Mouse (Mus musculus): Measurements from ENCODE around the gene Lrfn3. TPM values are rescaled to one million over a fixed set of nuclear protein-coding genes. Genes with fewer than 3 reads are reported as not detected.
A peak's percentile ranks its signal among the peaks of the same experiment; 100 is the strongest.

Lrfn3 gene
- polyA plus RNA-seq, 1 experiment from 2014 or later = 5.3 TPM

DNA sequence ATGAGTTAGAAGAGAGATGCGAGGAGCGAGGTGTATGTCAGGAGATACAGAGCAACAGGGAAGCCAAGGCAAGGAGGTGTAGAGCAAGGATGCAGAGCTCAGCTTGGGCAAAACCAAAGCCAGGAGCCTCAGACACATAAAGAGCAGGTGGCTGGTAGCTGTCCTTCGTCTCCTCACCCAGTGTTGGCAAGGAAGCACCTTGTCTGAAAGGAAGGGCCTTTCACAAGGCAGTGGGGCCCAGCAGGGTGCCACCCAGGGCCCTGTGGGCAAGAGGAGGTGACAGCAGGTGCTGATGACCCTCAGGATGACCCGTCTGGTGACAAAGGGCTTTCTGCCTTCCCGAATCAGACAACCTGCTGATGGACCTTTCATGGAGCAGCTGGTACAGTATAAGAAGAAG is 28.0 kb downstream of the Lrfn3 start:
- DNase-seq (ENCODE audit: low spot score) = no peak
- 57% methylated on average over 5 of the region's 5 CpGs for WGBS
- no peaks in the 10 kb centered on the region; the same call in 1 of the 2 replicates for H3K4me1 ChIP-seq (replicated peaks; ENCODE audit: control insufficient read depth, insufficient read depth, low read length)
- H3K36me3 ChIP-seq (ENCODE audit: control insufficient read depth, insufficient read depth, low read length) = no peaks in the 10 kb centered on the region
- no peak overlapping the region for H3K9ac ChIP-seq (ENCODE audit: low read depth, low read length)
- H3K4me2 ChIP-seq (replicated peaks; ENCODE audit: low read depth, low read length) = no peak overlapping the region
- H3K27me3 ChIP-seq (ENCODE audit: control insufficient read depth, insufficient read depth, low read length) = peaks cover 4% of the 10 kb centered on the region
- H3K4me3 ChIP-seq (ENCODE audit: low read depth, low read length) = no peak overlapping the region
- no peaks in the 10 kb centered on the region for H3K9me3 ChIP-seq (ENCODE audit: control insufficient read depth, low read length)
- no peak overlapping the region for H3K27ac ChIP-seq (ENCODE audit: low read depth, low read length)
- no peak for ATAC-seq (ENCODE audit: low FRiP score)

DNA sequence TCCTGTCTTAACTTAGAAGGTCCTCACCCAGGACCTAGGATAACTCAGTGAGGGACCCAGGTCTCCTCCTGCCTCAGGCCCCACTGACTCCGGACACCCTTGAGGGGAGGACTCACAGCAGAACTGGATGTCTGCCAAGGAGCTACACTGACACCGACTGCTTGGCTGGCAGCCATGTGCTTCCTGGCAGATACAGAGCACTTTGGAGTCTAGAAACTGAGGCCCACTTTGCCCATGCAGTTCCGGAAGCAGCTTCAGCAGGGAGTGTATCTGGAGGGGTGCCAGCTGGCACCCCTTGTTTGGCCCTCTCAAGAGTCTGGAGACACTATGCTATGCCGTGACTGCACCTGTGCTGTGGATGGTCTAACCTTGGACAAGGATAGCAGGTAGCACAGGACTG is 29.1 kb downstream of the Lrfn3 start:
- Histone ChIP-seq H3K9me3 (ENCODE audit: control insufficient read depth, low read length) (no peaks in the 10 kb centered on the region), H3K27ac (ENCODE audit: low read depth, low read length) (no peak overlapping the region), H3K36me3 (ENCODE audit: control insufficient read depth, insufficient read depth, low read length) (no peaks in the 10 kb centered on the region), H3K4me1 (replicated peaks; ENCODE audit: control insufficient read depth, insufficient read depth, low read length) (no peaks in the 10 kb centered on the region; the same call in 1 of the 2 replicates), H3K27me3 (ENCODE audit: control insufficient read depth, insufficient read depth, low read length) (peaks cover 4% of the 10 kb centered on the region), H3K9ac (ENCODE audit: low read depth, low read length) (no peak overlapping the region), H3K4me2 (replicated peaks; ENCODE audit: low read depth, low read length) (no peak overlapping the region), H3K4me3 (ENCODE audit: low read depth, low read length) (no peak overlapping the region)
- WGBS = 84% methylated on average over 4 of the region's 4 CpGs
- no peak for ATAC-seq (ENCODE audit: low FRiP score)
- DNase-seq (ENCODE audit: low spot score) = no peak

DNA sequence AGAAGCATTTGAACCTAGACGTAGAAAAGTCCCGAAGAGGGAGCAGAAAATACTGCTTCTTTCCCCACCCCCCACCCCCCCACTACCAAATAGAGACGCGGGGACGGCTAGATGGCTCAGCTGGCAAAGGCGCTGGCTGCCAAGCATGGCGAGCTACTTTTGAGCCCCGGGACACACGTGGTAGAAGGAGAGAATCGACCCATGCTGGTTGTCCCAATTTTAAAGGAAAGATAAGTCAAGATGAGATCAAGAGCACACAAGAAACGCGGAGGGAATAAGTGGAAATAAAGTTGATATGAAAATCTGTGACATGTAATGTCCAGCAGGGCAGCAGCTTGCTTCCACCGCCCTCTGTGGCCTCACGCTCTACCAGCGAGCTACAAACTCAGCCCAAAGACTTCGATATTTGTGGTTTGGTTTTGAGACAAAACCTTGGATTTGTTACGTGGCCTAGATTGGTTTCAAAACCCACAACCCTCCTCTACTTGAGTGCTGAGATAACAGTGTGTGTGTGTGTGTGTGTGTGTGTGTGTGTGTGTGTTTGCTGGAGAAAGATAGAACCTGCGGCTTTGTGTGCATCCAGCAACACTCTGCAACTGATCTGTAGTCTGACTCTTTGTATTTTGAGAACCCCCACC is 29.8 kb downstream of the Lrfn3 start:
- H3K9ac ChIP-seq (ENCODE audit: low read depth, low read length) = no peak overlapping the region
- H3K27ac ChIP-seq (ENCODE audit: low read depth, low read length) = no peak overlapping the region
- 71% methylated on average over 18 of the region's 18 CpGs for WGBS
- ATAC-seq (ENCODE audit: low FRiP score) = no peak
- H3K4me2 ChIP-seq (replicated peaks; ENCODE audit: low read depth, low read length) = no peak overlapping the region
- DNase-seq (ENCODE audit: low spot score) = no peak
- H3K36me3 ChIP-seq (ENCODE audit: control insufficient read depth, insufficient read depth, low read length) = no peaks in the 10 kb centered on the region
- H3K9me3 ChIP-seq (ENCODE audit: control insufficient read depth, low read length) = no peaks in the 10 kb centered on the region
- H3K27me3 ChIP-seq (ENCODE audit: control insufficient read depth, insufficient read depth, low read length) = peaks cover 4% of the 10 kb centered on the region
- H3K4me1 ChIP-seq (replicated peaks; ENCODE audit: control insufficient read depth, insufficient read depth, low read length) = no peaks in the 10 kb centered on the region; the same call in 1 of the 2 replicates
- H3K4me3 ChIP-seq (ENCODE audit: low read depth, low read length) = no peak overlapping the region

DNA sequence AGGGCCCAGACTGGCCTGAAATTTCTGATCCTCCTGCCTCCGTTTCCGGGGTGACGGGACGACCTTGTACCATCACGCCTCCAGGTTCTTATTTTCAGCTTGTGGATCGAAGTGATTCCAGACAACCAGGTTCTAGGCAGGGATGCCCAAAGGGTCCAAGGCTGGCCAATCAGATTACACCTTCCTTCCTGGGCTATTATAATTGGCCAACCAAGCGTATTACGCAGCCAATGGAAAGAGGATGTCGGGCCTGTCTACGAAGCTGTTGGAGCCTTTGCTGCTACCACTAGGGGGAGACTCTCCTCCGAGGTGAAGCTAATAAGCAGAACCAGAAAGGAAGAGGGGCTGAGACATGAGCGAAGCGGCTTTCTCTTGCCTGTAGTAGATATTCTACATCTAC is 30.7 kb downstream of the Lrfn3 start:
- peaks cover 4% of the 10 kb centered on the region for H3K27me3 ChIP-seq (ENCODE audit: control insufficient read depth, insufficient read depth, low read length)
- no peaks in the 10 kb centered on the region for H3K9me3 ChIP-seq (ENCODE audit: control insufficient read depth, low read length)
- no peak overlapping the region for H3K4me3 ChIP-seq (ENCODE audit: low read depth, low read length)
- no peaks in the 10 kb centered on the region for H3K36me3 ChIP-seq (ENCODE audit: control insufficient read depth, insufficient read depth, low read length)
- no peak overlapping the region for H3K27ac ChIP-seq (ENCODE audit: low read depth, low read length)
- H3K4me2 ChIP-seq (replicated peaks; ENCODE audit: low read depth, low read length) = peak overlapping the region; percentile 35
- 5% methylated on average over 13 of the region's 13 CpGs for WGBS
- DNase-seq (ENCODE audit: low spot score) = peak; percentile 91
- no peaks in the 10 kb centered on the region; the same call in 1 of the 2 replicates for H3K4me1 ChIP-seq (replicated peaks; ENCODE audit: control insufficient read depth, insufficient read depth, low read length)
- ATAC-seq (ENCODE audit: low FRiP score) = peak; percentile 95
- H3K9ac ChIP-seq (ENCODE audit: low read depth, low read length) = no peak overlapping the region

DNA sequence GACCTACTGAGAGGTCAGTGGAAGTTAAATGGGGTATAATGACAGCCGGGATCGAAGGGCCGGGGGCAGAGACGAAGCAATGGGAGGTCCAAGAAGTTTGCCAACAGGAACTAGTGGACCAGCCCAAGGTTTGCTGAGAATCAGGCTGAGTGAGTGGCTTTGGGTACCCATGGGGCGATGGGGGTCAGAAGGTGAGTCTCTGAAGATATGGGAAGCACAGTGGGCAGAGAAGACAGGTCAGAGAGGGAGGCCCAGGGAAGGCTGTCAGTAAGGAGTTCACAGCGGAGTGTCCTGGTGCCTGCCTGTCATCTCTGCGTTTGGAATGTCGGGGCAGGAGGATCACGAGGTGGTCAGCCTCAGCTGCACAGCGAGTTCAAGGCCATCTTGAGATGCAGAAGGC is 34.2 kb downstream of the Lrfn3 start:
- H3K36me3 ChIP-seq (ENCODE audit: control insufficient read depth, insufficient read depth, low read length) = no peaks in the 10 kb centered on the region
- no peak for DNase-seq (ENCODE audit: low spot score)
- no peaks in the 10 kb centered on the region; the same call in 1 of the 2 replicates for H3K4me1 ChIP-seq (replicated peaks; ENCODE audit: control insufficient read depth, insufficient read depth, low read length)
- no peak overlapping the region for H3K27ac ChIP-seq (ENCODE audit: low read depth, low read length)
- WGBS = 54% methylated on average over 10 of the region's 10 CpGs
- H3K4me2 ChIP-seq (replicated peaks; ENCODE audit: low read depth, low read length) = no peak overlapping the region
- H3K4me3 ChIP-seq (ENCODE audit: low read depth, low read length) = no peak overlapping the region
- H3K9me3 ChIP-seq (ENCODE audit: control insufficient read depth, low read length) = no peaks in the 10 kb centered on the region
- no peak for ATAC-seq (ENCODE audit: low FRiP score)
- no peak overlapping the region for H3K9ac ChIP-seq (ENCODE audit: low read depth, low read length)
- peaks cover 3% of the 10 kb centered on the region; the same call in 1 of the 2 replicates for H3K27me3 ChIP-seq (ENCODE audit: control insufficient read depth, insufficient read depth, low read length)

DNA sequence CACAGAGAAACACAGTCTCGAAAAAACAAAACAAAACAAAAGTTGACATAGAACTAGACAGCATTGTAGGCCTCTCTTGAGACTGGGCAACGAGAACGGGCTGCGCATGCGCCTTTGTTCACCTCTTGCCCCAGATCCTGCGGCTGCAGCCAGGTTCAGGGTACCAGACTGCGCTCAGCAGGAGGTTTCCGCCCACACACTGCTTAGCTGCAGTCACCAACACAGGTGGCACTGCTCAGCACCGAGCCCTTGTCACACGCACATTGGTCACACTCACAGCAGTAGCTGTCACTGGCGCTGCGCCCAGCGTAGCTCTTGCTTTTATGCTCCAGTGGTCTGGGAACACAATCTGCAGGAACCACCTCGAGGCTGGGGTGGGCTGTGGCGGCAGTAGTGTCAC is 35.4 kb downstream of the Lrfn3 start:
- H3K27me3 ChIP-seq (ENCODE audit: control insufficient read depth, insufficient read depth, low read length) = no peaks in the 10 kb centered on the region
- no peaks in the 10 kb centered on the region for H3K9me3 ChIP-seq (ENCODE audit: control insufficient read depth, low read length)
- no peak for DNase-seq (ENCODE audit: low spot score)
- ATAC-seq (ENCODE audit: low FRiP score) = no peak
- H3K4me1 ChIP-seq (replicated peaks; ENCODE audit: control insufficient read depth, insufficient read depth, low read length) = no peaks in the 10 kb centered on the region; the same call in 1 of the 2 replicates
- no peak overlapping the region for H3K4me2 ChIP-seq (replicated peaks; ENCODE audit: low read depth, low read length)
- H3K4me3 ChIP-seq (ENCODE audit: low read depth, low read length) = no peak overlapping the region
- H3K36me3 ChIP-seq (ENCODE audit: control insufficient read depth, insufficient read depth, low read length) = no peaks in the 10 kb centered on the region
- no peak overlapping the region for H3K9ac ChIP-seq (ENCODE audit: low read depth, low read length)
- WGBS = 57% methylated on average over 15 of the region's 15 CpGs
- no peak overlapping the region for H3K27ac ChIP-seq (ENCODE audit: low read depth, low read length)

DNA sequence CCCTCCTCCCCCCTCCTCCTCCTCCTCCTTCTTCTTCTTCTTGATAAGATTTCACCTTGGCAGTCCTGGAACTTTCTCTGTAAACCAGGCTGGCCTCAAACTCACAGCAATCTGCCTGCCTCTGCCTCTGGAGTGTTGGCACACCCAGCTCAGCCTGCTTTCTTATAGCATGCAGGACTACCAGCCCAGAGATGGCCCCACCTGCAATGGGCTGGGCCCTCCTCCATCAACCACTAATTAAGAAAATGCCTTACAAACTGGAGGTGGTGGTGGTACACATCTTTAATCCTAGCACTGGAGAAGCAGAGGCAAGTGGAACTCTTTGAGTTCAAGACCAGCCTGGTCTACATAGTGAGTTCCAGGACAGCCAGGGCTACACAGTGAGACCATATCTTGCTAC is 36.1 kb downstream of the Lrfn3 start:
- DNase-seq (ENCODE audit: low spot score) (no peak), ATAC-seq (ENCODE audit: low FRiP score) (no peak)
- no peak overlapping the region for H3K4me2 ChIP-seq (replicated peaks; ENCODE audit: low read depth, low read length)

DNA sequence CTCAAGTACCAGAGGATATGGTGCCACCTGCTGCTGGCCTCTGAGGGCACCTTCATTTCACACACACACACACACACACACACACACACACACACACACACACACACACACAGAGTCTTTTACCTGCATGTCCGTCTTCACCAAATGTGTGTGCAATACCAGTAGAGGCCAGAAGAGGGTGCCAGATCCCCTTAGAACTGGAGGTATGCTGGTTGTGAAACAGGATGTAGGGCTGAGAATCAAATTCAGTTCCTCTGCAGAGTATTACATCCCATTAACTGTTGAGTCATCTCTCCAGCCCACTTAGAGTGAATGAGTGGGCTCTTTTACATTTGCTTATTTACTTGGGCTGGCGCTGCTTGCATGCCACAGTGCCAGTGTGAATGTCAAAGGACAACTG is 37.2 kb downstream of the Lrfn3 start:
- Histone ChIP-seq H3K9me3 (ENCODE audit: control insufficient read depth, low read length) (no peaks in the 10 kb centered on the region), H3K9ac (ENCODE audit: low read depth, low read length) (no peak overlapping the region), H3K4me3 (ENCODE audit: low read depth, low read length) (no peak overlapping the region), H3K4me1 (replicated peaks; ENCODE audit: control insufficient read depth, insufficient read depth, low read length) (no peaks in the 10 kb centered on the region), H3K27ac (ENCODE audit: low read depth, low read length) (no peak overlapping the region), H3K4me2 (replicated peaks; ENCODE audit: low read depth, low read length) (no peak overlapping the region), H3K36me3 (ENCODE audit: control insufficient read depth, insufficient read depth, low read length) (no peaks in the 10 kb centered on the region), H3K27me3 (ENCODE audit: control insufficient read depth, insufficient read depth, low read length) (no peaks in the 10 kb centered on the region)
- ATAC-seq (ENCODE audit: low FRiP score) (no peak), DNase-seq (ENCODE audit: low spot score) (peak; percentile 76)
- 60% methylated on average over 2 of the region's 2 CpGs for WGBS

More for the DNA sequence above, 36.1 kb downstream of the Lrfn3 start:
- Histone ChIP-seq H3K9me3 (ENCODE audit: control insufficient read depth, low read length) (no peaks in the 10 kb centered on the region), H3K4me3 (ENCODE audit: low read depth, low read length) (no peak overlapping the region), H3K4me1 (replicated peaks; ENCODE audit: control insufficient read depth, insufficient read depth, low read length) (no peaks in the 10 kb centered on the region), H3K36me3 (ENCODE audit: control insufficient read depth, insufficient read depth, low read length) (no peaks in the 10 kb centered on the region), H3K27ac (ENCODE audit: low read depth, low read length) (no peak overlapping the region), H3K9ac (ENCODE audit: low read depth, low read length) (no peak overlapping the region), H3K27me3 (ENCODE audit: control insufficient read depth, insufficient read depth, low read length) (no peaks in the 10 kb centered on the region)

DNA sequence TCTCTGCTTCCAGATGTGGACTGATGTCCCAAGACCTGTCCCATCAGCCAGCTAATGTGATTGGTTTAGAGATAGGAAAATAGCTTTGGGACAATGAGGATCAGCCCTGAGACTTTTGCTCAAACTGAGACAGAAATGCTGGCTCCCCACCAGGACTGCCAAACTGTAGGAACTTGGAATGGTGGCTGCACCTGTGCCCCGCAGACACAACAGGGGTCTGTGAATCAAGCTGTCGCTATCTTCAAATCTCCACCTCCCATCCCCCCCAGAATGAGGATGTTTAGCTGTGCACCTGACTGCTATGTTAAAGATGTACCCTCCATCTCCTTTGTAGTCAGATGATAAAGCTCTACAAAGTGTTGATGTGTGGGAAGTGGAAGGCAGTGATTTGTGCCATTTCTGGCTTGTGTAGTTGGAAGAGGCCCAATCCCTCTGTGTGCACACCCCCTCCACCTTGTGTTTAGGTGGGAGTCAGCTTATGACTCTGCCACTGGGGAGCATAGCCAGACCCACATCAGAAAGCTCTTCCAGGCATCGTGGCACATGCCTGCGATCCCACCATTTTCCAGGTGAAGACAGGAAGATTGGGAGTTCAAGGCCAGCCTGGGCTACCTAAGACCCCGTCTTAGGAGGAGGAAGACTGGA is 38.1 kb downstream of the Lrfn3 start:
- no peak for ATAC-seq (ENCODE audit: low FRiP score)
- Histone ChIP-seq H3K4me3 (ENCODE audit: low read depth, low read length) (no peak overlapping the region), H3K4me2 (replicated peaks; ENCODE audit: low read depth, low read length) (no peak overlapping the region), H3K4me1 (replicated peaks; ENCODE audit: control insufficient read depth, insufficient read depth, low read length) (no peaks in the 10 kb centered on the region), H3K9ac (ENCODE audit: low read depth, low read length) (no peak overlapping the region), H3K27ac (ENCODE audit: low read depth, low read length) (no peak overlapping the region), H3K36me3 (ENCODE audit: control insufficient read depth, insufficient read depth, low read length) (no peaks in the 10 kb centered on the region), H3K9me3 (ENCODE audit: control insufficient read depth, low read length) (no peaks in the 10 kb centered on the region), H3K27me3 (ENCODE audit: control insufficient read depth, insufficient read depth, low read length) (no peaks in the 10 kb centered on the region)
- no peak for DNase-seq (ENCODE audit: low spot score)
- WGBS = 85% methylated on average over 5 of the region's 5 CpGs
